Mouse (Mus musculus): ENCODE data around the gene Sympk. TPM values are rescaled to one million over a fixed set of nuclear protein-coding genes. Genes with fewer than 3 reads are reported as not detected.

Gene Sympk
- total and polyA plus RNA-seq, 3 experiments = 122 to 226 TPM; not detected in 1

DNA sequence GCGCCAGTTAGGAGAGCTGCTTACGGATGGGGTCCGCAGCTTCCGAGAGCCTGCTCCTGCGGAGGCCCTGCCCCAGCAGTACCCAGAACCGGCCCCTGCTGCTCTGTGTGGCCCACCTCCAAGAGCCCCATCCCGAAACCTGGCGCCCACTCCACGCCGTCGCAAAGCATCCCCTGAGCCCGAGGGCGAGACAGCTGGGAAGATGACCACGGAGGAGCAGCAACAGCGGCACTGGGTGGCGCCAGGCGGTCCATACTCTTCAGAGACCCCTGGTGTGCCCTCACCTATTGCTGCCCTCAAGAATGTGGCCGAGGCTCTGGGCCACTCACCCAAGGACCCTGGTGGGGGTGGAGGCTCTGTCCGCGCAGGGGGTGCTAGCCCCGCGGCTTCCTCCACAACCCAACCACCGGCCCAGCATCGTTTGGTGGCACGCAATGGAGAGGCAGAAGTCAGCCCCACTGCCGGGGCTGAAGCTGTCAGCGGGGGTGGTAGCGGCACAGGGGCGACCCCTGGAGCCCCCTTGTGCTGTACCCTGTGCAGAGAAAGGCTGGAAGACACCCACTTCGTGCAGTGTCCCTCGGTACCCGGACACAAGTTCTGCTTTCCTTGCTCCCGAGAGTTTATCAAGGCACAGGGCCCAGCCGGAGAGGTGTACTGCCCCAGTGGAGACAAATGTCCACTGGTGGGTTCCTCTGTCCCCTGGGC is 18.6 kb upstream of the Sympk start (continued):
- TF ChIP-seq ZKSCAN1 (IDR thresholded peaks at IDR 0.05; ENCODE audit: low read depth, low read length) (no peak), POLR2A (IDR thresholded peaks at IDR 0.05; ENCODE audit: control insufficient read depth in 1 of 2, insufficient read depth in 1 of 2, low read depth in 1 of 2, low read length in 2 of 2, poor library complexity in 1 of 2) (no peak)

DNA sequence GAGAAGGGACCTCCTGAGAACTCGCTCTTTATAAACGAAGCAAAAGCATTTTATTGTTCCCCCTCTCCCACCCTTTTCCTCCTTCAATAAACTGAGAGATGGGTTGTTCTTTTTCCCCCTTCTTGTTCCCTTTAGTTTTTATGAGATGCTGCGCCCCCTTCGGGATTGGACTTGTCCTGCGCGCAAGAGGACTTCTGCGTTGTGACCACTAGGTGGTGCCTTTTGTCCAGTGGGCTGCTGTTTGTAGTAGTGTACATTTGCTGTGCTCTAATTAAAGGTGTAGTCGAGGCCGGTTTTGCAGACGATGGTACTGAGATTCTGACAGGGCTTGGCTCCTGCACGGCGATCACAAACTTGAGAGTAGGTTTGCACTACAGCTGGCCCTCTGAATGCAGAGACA is 17.7 kb upstream of the Sympk start:
- no peaks in the 10 kb centered on the region for H3K9me3 ChIP-seq (replicated peaks; ENCODE audit: insufficient read depth, low read length)
- H3K79me2 ChIP-seq (ENCODE audit: control insufficient read depth, insufficient read depth, low read length, poor library complexity) = peaks cover 23% of the 10 kb centered on the region
- H3K27me3 ChIP-seq (ENCODE audit: control insufficient read depth in 1 of 2, insufficient read depth in 2 of 2, low read length in 2 of 2) = no peaks in the 10 kb centered on the region
- H3K36me3 ChIP-seq (ENCODE audit: control insufficient read depth in 1 of 2, insufficient read depth in 2 of 2, low read length in 2 of 2) = peaks cover 0 to 15% of the 10 kb centered on the region in 2 experiments; a peak in 3 of 4 replicates
- H3K27ac ChIP-seq (ENCODE audit: control insufficient read depth, low read depth, low read length) = no peak overlapping the region
- no peak overlapping the region for H3K4me3 ChIP-seq (ENCODE audit: control insufficient read depth in 1 of 2, insufficient read depth in 1 of 2, low read depth in 2 of 2, low read length in 2 of 2)
- no peak overlapping the region for H3K9ac ChIP-seq (ENCODE audit: control insufficient read depth, low read depth, low read length, poor library complexity, severe bottlenecking)
- peak; percentile 91 for DNase-seq (ENCODE audit: low read depth, low spot score)
- H3K4me1 ChIP-seq (ENCODE audit: control insufficient read depth in 1 of 2, insufficient read depth in 2 of 2, low read length in 2 of 2) = peaks cover 5 to 21% of the 10 kb centered on the region in 2 experiments; a peak in 3 of 4 replicates
- no peak for TF ChIP-seq ZMIZ1 (IDR thresholded peaks at IDR 0.05; ENCODE audit: low read depth, low read length)
- no peak for TF ChIP-seq CHD1 (IDR thresholded peaks at IDR 0.05; ENCODE audit: low read depth, low read length)
- no peak for TF ChIP-seq TAL1 (IDR thresholded peaks at IDR 0.05; ENCODE audit: low read length)
- TF ChIP-seq POLR2AphosphoS2 (IDR thresholded peaks at IDR 0.05; ENCODE audit: low read length) = no peak; the same call in 1 of the 2 replicates
- TF ChIP-seq ELF1 (IDR thresholded peaks at IDR 0.05; ENCODE audit: low read depth, low read length) = no peak
- no peak for TF ChIP-seq CHD2 (IDR thresholded peaks at IDR 0.05; ENCODE audit: low read length)
- no peak for TF ChIP-seq KAT2A (conservative IDR thresholded peaks at IDR 0.05; ENCODE audit: low read depth, low read length)
- TF ChIP-seq HCFC1 (IDR thresholded peaks at IDR 0.05; ENCODE audit: low read depth, low read length) = peak; percentile 62
- no peak for TF ChIP-seq MEF2A (IDR thresholded peaks at IDR 0.05; ENCODE audit: extremely low read depth, insufficient replicate concordance, low read depth, low read length, poor library complexity, severe bottlenecking)
- no peak for TF ChIP-seq GABPA (IDR thresholded peaks at IDR 0.05; ENCODE audit: low read depth, low read length)
- TF ChIP-seq ZNF384 (IDR thresholded peaks at IDR 0.05; ENCODE audit: low read depth, low read length) = no peak
- peak; percentile 58 for TF ChIP-seq RAD21 (IDR thresholded peaks at IDR 0.05; ENCODE audit: low read depth, low read length)
- TF ChIP-seq MAX (IDR thresholded peaks at IDR 0.05; ENCODE audit: low read length) = no peak
- no peak for TF ChIP-seq POLR2A (IDR thresholded peaks at IDR 0.05; ENCODE audit: control insufficient read depth in 1 of 2, insufficient read depth in 1 of 2, low read depth in 1 of 2, low read length in 2 of 2, poor library complexity in 1 of 2)
- TF ChIP-seq SMC3 (IDR thresholded peaks at IDR 0.05; ENCODE audit: low read depth, low read length) = peak; percentile 77
- TF ChIP-seq EP300 (IDR thresholded peaks at IDR 0.05; ENCODE audit: low read depth in 1 of 2, low read length in 2 of 2) = no peak
- no peak for TF ChIP-seq MYC (IDR thresholded peaks at IDR 0.05; ENCODE audit: low read depth, low read length)
- TF ChIP-seq JUND (IDR thresholded peaks at IDR 0.05; ENCODE audit: low read depth, low read length) = no peak
- no peak for TF ChIP-seq MXI1 (IDR thresholded peaks at IDR 0.05; ENCODE audit: low read depth, low read length)
- TF ChIP-seq E2F4 (IDR thresholded peaks at IDR 0.05; ENCODE audit: borderline replicate concordance, low read depth, low read length) = no peak
- TF ChIP-seq MYB (IDR thresholded peaks at IDR 0.05; ENCODE audit: low read depth, low read length) = no peak
- no peak for TF ChIP-seq RCOR1 (IDR thresholded peaks at IDR 0.05; ENCODE audit: low read depth, low read length)
- TF ChIP-seq ZC3H11A (IDR thresholded peaks at IDR 0.05; ENCODE audit: low read depth, low read length) = peak; percentile 34
- TF ChIP-seq NELFE (IDR thresholded peaks at IDR 0.05; ENCODE audit: low read depth, low read length) = no peak
- TF ChIP-seq BHLHE40 (IDR thresholded peaks at IDR 0.05; ENCODE audit: borderline replicate concordance, low read depth, low read length) = no peak
- TF ChIP-seq SIN3A (IDR thresholded peaks at IDR 0.05; ENCODE audit: low read length) = peak; percentile 69
- TF ChIP-seq CTCF (IDR thresholded peaks at IDR 0.05 in 2 of 3, conservative IDR thresholded peaks at IDR 0.05 in 1 of 3; ENCODE audit: control insufficient read depth in 1 of 3, insufficient read depth in 1 of 3, low read depth in 2 of 3, low read length in 3 of 3, poor library complexity in 1 of 3, severe bottlenecking in 1 of 3) = peak in 2 of 3 experiments; percentile 96
- TF ChIP-seq NRF1 (IDR thresholded peaks at IDR 0.05; ENCODE audit: insufficient read depth, low read depth, low read length, poor library complexity, severe bottlenecking) = peak; percentile 44; the same call in 1 of the 2 replicates
- no peak for TF ChIP-seq ZKSCAN1 (IDR thresholded peaks at IDR 0.05; ENCODE audit: low read depth, low read length)
- no peak for TF ChIP-seq MAFK (IDR thresholded peaks at IDR 0.05; ENCODE audit: borderline replicate concordance, low read depth, low read length)
- TF ChIP-seq UBTF (IDR thresholded peaks at IDR 0.05; ENCODE audit: borderline replicate concordance, insufficient read depth, low read depth, low read length) = no peak
- no peak for TF ChIP-seq TBP (IDR thresholded peaks at IDR 0.05; ENCODE audit: low read depth, low read length)
- 0 out of 2 replicates have a peak, but pooled peaks have one; percentile 52 for TF ChIP-seq MAZ (IDR thresholded peaks at IDR 0.05; ENCODE audit: low read depth, low read length)
- no peak for TF ChIP-seq GATA1 (IDR thresholded peaks at IDR 0.05; ENCODE audit: low read depth, low read length)
- TF ChIP-seq ETS1 (IDR thresholded peaks at IDR 0.05; ENCODE audit: low read depth, low read length) = no peak

All from MEL (cell line).